Mouse (Mus musculus) fat pad, adult 2 months (tissue): ENCODE measurements around the gene Rnase10.
"Not testable (repeated sequence)": the region's sequence is repeated elsewhere in the genome, so short reads cannot be mapped to it uniquely, and the experiment has no call there.

Experiments used
- DNase-seq: peaks from one replicate; pipeline ENCODE4 v3.0.0-alpha.2; 2011; ENCODE audit warnings: low read depth, low spot score; ENCODE audit errors: extremely low read depth

The Rnase10 gene

GRCm38 (mm10) chr14:51008781-51009180 is 1.2 kb downstream of the Rnase10 start:
- no peak for DNase-seq

GRCm38 (mm10) chr14:51009572-51009971 is 2.0 kb downstream of the Rnase10 start:
- DNase-seq = no peak

GRCm38 (mm10) chr14:51014724-51015123 is 7.2 kb downstream of the Rnase10 start:
- not testable (repeated sequence) for DNase-seq

GRCm38 (mm10) chr14:51015780-51016179 is 8.2 kb downstream of the Rnase10 start:
- DNase-seq = no peak

- peak; percentile 63 for DNase-seq
These were observed 9.7 kb downstream of the Rnase10 start for GRCm38 (mm10) chr14:51017256-51017655.

- no peak for DNase-seq
These were observed 15.9 kb downstream of the Rnase10 start for GRCm38 (mm10) chr14:51023457-51023856.

- no peak for DNase-seq
These were observed 17.3 kb downstream of the Rnase10 start for GRCm38 (mm10) chr14:51024820-51025219.

GRCm38 (mm10) chr14:51026391-51027133 is 19.0 kb downstream of the Rnase10 start:
- no peak for DNase-seq

- DNase-seq = no peak
These were observed 20.0 kb downstream of the Rnase10 start for GRCm38 (mm10) chr14:51027387-51028155.

- no peak for DNase-seq
These were observed 27.7 kb downstream of the Rnase10 start for GRCm38 (mm10) chr14:51035206-51035605.

- DNase-seq = no peak
These were observed 28.7 kb downstream of the Rnase10 start for GRCm38 (mm10) chr14:51036214-51036613.

GRCm38 (mm10) chr14:51041769-51042168 is 34.2 kb downstream of the Rnase10 start, which contains the start of gene Rnase9:
TSS of gene Rnase9 (minus strand) at chr14:51041869.
- DNase-seq = no peak

GRCm38 (mm10) chr14:51047846-51048245 is 40.3 kb downstream of the Rnase10 start:
- no peak for DNase-seq

GRCm38 (mm10) chr14:51050063-51050462 is 42.5 kb downstream of the Rnase10 start, which contains the start of gene Rnase11:
TSS of gene Rnase11 (minus strand) at chr14:51050163.
- no peak for DNase-seq

GRCm38 (mm10) chr14:51051941-51052340 is 44.4 kb downstream of the Rnase10 start:
- no peak for DNase-seq

GRCm38 (mm10) chr14:51053176-51053575 is 45.6 kb downstream of the Rnase10 start:
- DNase-seq = peak; percentile 99

- no peak for DNase-seq
These were observed 47.0 kb downstream of the Rnase10 start for GRCm38 (mm10) chr14:51054243-51055237.

GRCm38 (mm10) chr14:51057401-51057831 is 49.9 kb downstream of the Rnase10 start, which contains the start of gene Rnase12:
TSS of gene Rnase12 (minus strand) at chr14:51057661.
- DNase-seq = no peak
